Mouse (Mus musculus) neural tube, embryonic 11.5 days (tissue): ENCODE results near the gene Ccdc127. TPM values are rescaled to one million over a fixed set of nuclear protein-coding genes. Genes with fewer than 3 reads are reported as not detected.

ENCODE experiments used
- ATAC-seq: fragments of 200-750 bp; cut with Nextera tagmentation; 2 replicates; pipeline ENCODE4 v1.8.0; 2017; ENCODE audit warnings: moderate number of reproducible peaks, mild to moderate bottlenecking, moderate TSS enrichment, moderate library complexity; ENCODE audit not compliant: insufficient read depth, low FRiP score, low TSS enrichment
- DNase-seq: peaks from one replicate; pipeline ENCODE4 v3.0.0-alpha.2; 2015; ENCODE audit warnings: low spot score
- H3K27ac ChIP-seq: fragments of 300-500 bp; sonication (generic); 2 replicates; pipeline ENCODE4 v1.5.1; 2014; ENCODE audit warnings: low read depth, mild to moderate bottlenecking, low read length
- H3K27me3 ChIP-seq: fragments of 300-500 bp; sonication (generic); 2 replicates; pipeline ENCODE4 v1.6.1; 2014; ENCODE audit warnings: mild to moderate bottlenecking, low read length, mixed read lengths; ENCODE audit not compliant: control insufficient read depth, insufficient read depth
- H3K36me3 ChIP-seq: fragments of 300-500 bp; sonication (generic); 2 replicates; pipeline ENCODE4 v1.6.1; 2014; ENCODE audit warnings: mild to moderate bottlenecking, low read length, moderate library complexity, mixed read lengths; ENCODE audit not compliant: control insufficient read depth, insufficient read depth
- H3K4me1 ChIP-seq: fragments of 300-500 bp; sonication (generic); 2 replicates; pipeline ENCODE4 v1.6.1; 2014; ENCODE audit warnings: low read length, mixed read lengths; ENCODE audit not compliant: control insufficient read depth, insufficient read depth
- H3K4me2 ChIP-seq: fragments of 300-500 bp; sonication (generic); 2 replicates; pipeline ENCODE4 v1.6.1; 2014; ENCODE audit warnings: low read depth, mild to moderate bottlenecking, moderate library complexity
- H3K4me3 ChIP-seq: fragments of 300-500 bp; sonication (generic); 2 replicates; pipeline ENCODE4 v1.5.1; 2014; ENCODE audit warnings: low read depth, low read length
- H3K9ac ChIP-seq: fragments of 300-500 bp; sonication (generic); 2 replicates; pipeline ENCODE4 v1.6.1; 2014; ENCODE audit warnings: mild to moderate bottlenecking, low read length
- H3K9me3 ChIP-seq: fragments of 300-500 bp; sonication (generic); 2 replicates; pipeline ENCODE4 v1.6.1; 2016; ENCODE audit warnings: low read length; ENCODE audit not compliant: control insufficient read depth
- WGBS: fragments of 180-500 bp; shearing (Covaris S2); extraction: QIAGEN DNeasy Blood & Tissue Kit; methylation state at CpG from one replicate; pipeline ENCODE4 v1.1.7; 2014; 5-methylcytosine and 5-hydroxymethylcytosine counted together
- polyA plus RNA-seq: library from polyadenylated mRNA; unstranded; fragments of >200 nt; fragmentation: Nextera tagmentation; extraction: Ambion mirVana; gene quantifications from 2 replicates; pipeline ENCODE4 v1.2.1, GENCODE M21; 2014

The Ccdc127 gene
- polyA plus RNA-seq, 1 experiment from 2014 or later: 56.1 TPM

DNA sequence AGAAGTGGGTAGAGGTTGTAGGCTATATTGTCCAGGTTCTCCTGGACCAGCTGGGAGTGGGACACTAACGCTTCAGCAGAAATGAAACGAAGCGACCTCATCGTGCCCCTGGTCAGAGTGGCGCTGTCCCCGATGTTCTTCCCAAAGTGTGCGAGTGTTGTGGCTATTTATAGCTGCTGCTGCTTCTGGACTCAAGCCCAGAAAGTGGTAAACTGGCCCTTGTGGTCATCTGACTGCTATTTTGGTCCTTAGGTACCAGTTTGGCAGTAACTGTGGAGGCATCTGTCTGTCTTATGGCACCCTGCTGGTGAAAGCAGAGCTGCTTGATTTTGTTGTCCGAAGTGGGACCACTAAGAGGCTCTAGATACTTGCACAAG, 13.7 kb downstream of the Ccdc127 start, which contains the start of gene Lrrc14b:
Lrrc14b (minus strand) TSS at position 147 of the 377 bp plus-strand sequence.
- H3K36me3 ChIP-seq: peaks cover 3% of the 10 kb centered on the region; the same call in 1 of the 2 replicates
- H3K9ac ChIP-seq: no peak within 1 kb of the TSS
- 89% methylated on average over 8 of the region's 8 CpGs for WGBS
- DNase-seq (no peak), ATAC-seq (no peak)
- H3K4me3 ChIP-seq: no peak within 1 kb of the TSS
- H3K27me3 ChIP-seq: no peaks in the 10 kb centered on the region
- H3K9me3 ChIP-seq: no peaks in the 10 kb centered on the region
- H3K27ac ChIP-seq: no peak within 1 kb of the TSS
- no peaks in the 10 kb centered on the region for H3K4me1 ChIP-seq
- no peak within 1 kb of the TSS for H3K4me2 ChIP-seq

DNA sequence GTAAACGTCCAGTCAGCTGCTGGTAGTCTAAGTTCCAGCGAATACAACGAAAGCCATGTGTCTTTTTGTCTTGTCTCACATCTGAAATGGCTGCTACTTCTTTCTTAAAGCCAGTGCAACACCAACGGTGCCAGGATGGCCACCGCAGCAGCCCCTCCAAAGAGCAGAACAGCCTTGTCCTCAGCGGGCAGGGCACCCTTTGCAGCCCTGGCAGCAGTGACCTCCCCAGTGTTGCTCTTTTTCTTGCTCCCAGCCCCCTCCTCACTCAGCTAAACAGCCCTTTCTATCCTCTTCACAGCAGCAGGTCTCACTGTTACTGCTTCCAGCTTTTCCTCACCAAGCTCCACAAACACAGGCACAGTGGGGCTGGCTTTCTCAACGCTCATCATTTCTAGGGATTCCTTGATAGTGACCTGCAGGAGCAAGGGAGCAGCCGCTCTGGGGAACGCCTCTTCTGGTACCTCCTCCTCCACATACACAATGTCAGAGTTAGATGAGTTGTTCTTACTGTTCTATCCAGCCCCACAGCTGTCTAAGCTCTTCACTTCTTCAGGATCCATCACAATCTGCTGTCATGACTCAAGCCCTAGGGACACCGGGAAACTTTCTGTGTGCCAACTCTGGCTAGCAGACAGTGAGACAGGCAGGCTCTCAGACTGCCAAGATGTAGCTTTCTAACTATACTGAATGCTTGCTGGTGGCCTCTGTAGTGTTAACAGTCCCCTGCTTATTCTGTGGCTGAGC, 31.6 kb downstream of the Ccdc127 start:
- ATAC-seq: no peak
- 54% methylated on average over 10 of the region's 10 CpGs for WGBS
- H3K27me3 ChIP-seq: no peaks in the 10 kb centered on the region
- DNase-seq: no peak
- H3K4me2 ChIP-seq: no peak overlapping the region
- no peaks in the 10 kb centered on the region for H3K36me3 ChIP-seq
- H3K4me1 ChIP-seq: no peaks in the 10 kb centered on the region
- H3K9me3 ChIP-seq: no peaks in the 10 kb centered on the region
- H3K9ac ChIP-seq: no peak overlapping the region
- no peak overlapping the region for H3K4me3 ChIP-seq
- H3K27ac ChIP-seq: no peak overlapping the region

DNA sequence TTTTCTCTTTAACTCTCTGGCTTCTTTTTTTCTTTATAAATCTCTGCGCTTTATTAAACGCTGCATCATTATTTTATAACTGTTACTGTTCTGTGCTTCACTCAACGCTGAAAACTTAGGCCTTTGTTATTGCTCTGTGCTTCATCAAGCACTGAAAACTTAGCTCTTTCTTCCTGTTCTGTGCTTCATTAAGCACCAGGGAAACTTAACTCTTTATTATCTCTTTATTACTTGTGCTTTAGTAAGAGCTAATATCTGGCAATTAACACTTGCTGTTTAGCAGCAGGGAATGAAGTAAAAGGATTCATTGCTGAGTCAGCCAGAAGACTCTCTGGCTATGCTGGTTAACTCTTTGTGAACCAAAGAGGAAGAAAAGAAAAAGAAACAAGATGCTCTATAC, 32.2 kb downstream of the Ccdc127 start:
- Histone ChIP-seq H3K4me2 (no peak overlapping the region), H3K36me3 (no peaks in the 10 kb centered on the region), H3K27me3 (no peaks in the 10 kb centered on the region), H3K27ac (no peak overlapping the region), H3K4me1 (no peaks in the 10 kb centered on the region), H3K9ac (no peak overlapping the region), H3K4me3 (no peak overlapping the region), H3K9me3 (no peaks in the 10 kb centered on the region)
- DNase-seq (no peak), ATAC-seq (no peak)
- WGBS: 25% methylated on average over 3 of the region's 3 CpGs

DNA sequence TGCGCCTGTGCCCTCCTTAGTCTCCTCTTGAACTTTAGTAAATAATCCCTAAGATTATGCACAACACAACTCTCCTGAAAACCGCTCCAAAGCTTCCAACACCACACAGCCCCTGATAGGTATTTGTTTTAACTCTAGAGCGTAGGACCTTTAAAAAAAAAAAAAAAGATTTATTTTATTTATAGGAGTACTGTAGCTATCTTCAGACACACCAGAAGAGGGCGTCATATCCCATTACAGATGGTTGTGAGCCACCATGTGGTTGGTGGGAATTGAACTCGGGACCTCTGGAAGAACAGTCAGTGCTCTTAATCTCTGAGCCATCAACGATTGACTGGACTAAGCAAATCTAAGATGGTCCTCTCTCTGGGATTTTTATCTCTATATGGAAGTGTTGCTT, 39.6 kb downstream of the Ccdc127 start:
- Histone ChIP-seq H3K9me3 (no peaks in the 10 kb centered on the region), H3K36me3 (no peaks in the 10 kb centered on the region), H3K9ac (no peak overlapping the region), H3K27me3 (no peaks in the 10 kb centered on the region), H3K4me2 (peak overlapping the region; percentile 46), H3K4me3 (no peak overlapping the region; the same call in 1 of the 2 replicates), H3K27ac (no peak overlapping the region), H3K4me1 (no peaks in the 10 kb centered on the region)
- WGBS: 70% methylated on average over 6 of the region's 6 CpGs
- ATAC-seq: no peak
- no peak for DNase-seq

DNA sequence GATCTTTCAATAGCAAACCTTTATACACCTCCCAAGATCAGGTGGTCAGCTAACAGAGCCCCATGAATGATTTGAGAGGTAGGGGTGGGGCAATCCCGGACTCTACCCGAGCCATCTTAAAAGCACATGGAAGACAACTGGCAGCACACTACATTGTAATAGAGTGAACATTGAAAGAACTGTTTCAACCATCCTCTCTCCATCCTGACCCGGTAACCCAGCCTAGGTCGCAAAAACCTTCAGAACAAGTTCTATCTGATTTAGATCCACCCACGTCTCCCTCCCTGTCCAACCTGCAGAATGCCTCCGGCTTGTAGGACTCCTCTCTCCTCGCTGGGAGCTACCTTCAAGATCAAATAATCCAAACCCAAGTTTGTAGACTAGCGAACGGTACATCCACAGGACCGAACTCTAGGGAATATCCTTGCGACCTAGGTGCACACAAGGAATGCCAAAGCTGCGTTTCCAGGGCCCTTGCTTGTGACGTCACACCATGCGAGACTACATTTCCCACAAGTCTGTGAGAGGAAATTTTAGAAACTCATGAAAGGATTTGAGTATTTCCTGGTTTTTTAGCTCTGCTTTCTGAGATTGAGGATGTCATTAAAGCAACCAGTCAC, 40.4 kb downstream of the Ccdc127 start, which contains the start of gene Zfp72:
Zfp72 (minus strand) TSS at position 466 of the 620 bp plus-strand sequence.
- H3K9ac ChIP-seq: peak within 1 kb of the TSS; percentile 27; the same call in 1 of the 2 replicates
- no peaks in the 10 kb centered on the region for H3K27me3 ChIP-seq
- H3K4me3 ChIP-seq: peak within 1 kb of the TSS; percentile 42
- H3K27ac ChIP-seq: no peak within 1 kb of the TSS
- no peaks in the 10 kb centered on the region for H3K36me3 ChIP-seq
- H3K4me1 ChIP-seq: no peaks in the 10 kb centered on the region
- peak within 1 kb of the TSS; percentile 46 for H3K4me2 ChIP-seq
- 1% methylated on average over 14 of the region's 14 CpGs for WGBS
- peak; percentile 64 for DNase-seq
- ATAC-seq: peak; percentile 87
- no peaks in the 10 kb centered on the region for H3K9me3 ChIP-seq

DNA sequence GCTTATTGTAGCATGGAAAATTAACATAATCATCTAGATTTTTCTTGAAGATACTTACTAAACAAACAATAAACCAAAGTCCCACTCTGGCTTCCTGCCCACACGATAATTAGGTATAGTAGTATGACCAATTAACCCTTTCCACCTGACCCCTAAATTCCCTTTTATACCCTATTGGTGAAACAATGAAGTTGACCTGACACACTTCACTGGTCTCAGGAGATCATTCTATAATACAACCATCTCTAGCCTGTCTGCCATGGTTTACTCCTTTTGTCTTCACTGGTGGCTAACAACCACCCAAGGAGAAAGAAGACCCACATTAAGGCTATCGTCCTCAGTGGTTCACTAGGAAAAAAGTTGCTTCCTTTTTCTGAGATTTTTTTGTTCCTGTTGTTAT, 41.0 kb downstream of the Ccdc127 start:
- ATAC-seq (peak; percentile 41; the same call in 1 of the 2 replicates), DNase-seq (no peak)
- Histone ChIP-seq H3K36me3 (no peaks in the 10 kb centered on the region), H3K4me3 (no peak overlapping the region), H3K4me2 (no peak overlapping the region), H3K27me3 (no peaks in the 10 kb centered on the region), H3K4me1 (no peaks in the 10 kb centered on the region), H3K27ac (no peak overlapping the region), H3K9me3 (no peaks in the 10 kb centered on the region), H3K9ac (no peak overlapping the region)
- WGBS: 75% methylated on average over 2 of the region's 2 CpGs

DNA sequence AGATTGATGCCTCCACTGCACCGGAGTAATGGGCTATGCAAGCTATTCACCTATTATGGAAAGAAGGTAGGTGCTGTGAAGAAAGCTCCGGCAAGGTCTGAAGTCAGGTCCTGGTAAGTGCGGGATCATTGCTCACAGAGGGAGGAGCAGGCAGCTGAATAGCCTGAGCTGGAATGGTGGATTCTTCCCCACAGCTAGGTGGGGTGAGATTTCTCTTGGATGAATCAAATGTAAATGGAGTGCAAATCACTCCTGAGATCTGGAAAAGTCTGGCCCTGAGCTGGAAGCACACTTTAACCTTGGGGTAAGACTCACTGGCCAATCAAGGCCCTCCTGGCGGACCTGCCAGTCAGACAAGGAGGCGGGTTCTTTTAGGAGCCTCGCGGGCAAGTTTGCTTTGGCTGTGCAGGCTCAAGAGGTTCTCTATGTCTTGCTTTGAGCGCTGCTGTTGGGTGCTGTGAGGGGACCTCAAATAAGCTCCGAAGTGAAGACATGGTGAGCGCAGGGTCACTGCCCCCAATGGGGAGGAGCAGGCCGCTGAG, 49.3 kb downstream of the Ccdc127 start, which contains the start of gene Ftl1-ps1:
Ftl1-ps1 (plus strand) TSS at position 397 of the 542 bp plus-strand sequence.
- 10% methylated on average over 11 of the region's 11 CpGs for WGBS
- Histone ChIP-seq H3K4me2 (no peak within 1 kb of the TSS), H3K4me1 (no peaks in the 10 kb centered on the region), H3K36me3 (no peaks in the 10 kb centered on the region), H3K27ac (no peak within 1 kb of the TSS), H3K27me3 (no peaks in the 10 kb centered on the region), H3K9ac (no peak within 1 kb of the TSS), H3K4me3 (no peak within 1 kb of the TSS), H3K9me3 (no peaks in the 10 kb centered on the region)
- DNase-seq: peak; percentile 14
- ATAC-seq: no peak
